Mouse (Mus musculus): Measurements from ENCODE around the gene Plekhs1. TPM values are rescaled to one million over a fixed set of nuclear protein-coding genes. Genes with fewer than 3 reads are reported as not detected.

The Plekhs1 gene
- polyA plus RNA-seq (2014; fragmentation: Illumina TruSeq; extraction: RNeasy Lipid Tissue Mini Kit (QIAGEN cat#74804); ENCODE audit: insufficient read depth, low read depth, low replicate concordance), result 0.15 TPM

GRCm38 (mm10) chr19:56461522-56462101, at the start of gene Plekhs1:
Gene Plekhs1 (plus strand): TSS chr19:56461640.

Other genes with a start within 250 kb of the Plekhs1 start
- gene Habp2, start 174.5 kb upstream of the Plekhs1 start, polyA plus RNA-seq (2014; fragmentation: Illumina TruSeq; extraction: RNeasy Lipid Tissue Mini Kit (QIAGEN cat#74804); ENCODE audit: insufficient read depth, low read depth, low replicate concordance), result not detected
- gene Nrap, start 71.6 kb upstream of the Plekhs1 start, polyA plus RNA-seq (2014; fragmentation: Illumina TruSeq; extraction: RNeasy Lipid Tissue Mini Kit (QIAGEN cat#74804); ENCODE audit: insufficient read depth, low read depth, low replicate concordance), result 0.87 TPM
- 14.2 TPM for gene Casp7, start 64.5 kb upstream of the Plekhs1 start, polyA plus RNA-seq (2014; fragmentation: Illumina TruSeq; extraction: RNeasy Lipid Tissue Mini Kit (QIAGEN cat#74804); ENCODE audit: insufficient read depth, low read depth, low replicate concordance)
- gene Dclre1a, start 86.6 kb downstream of the Plekhs1 start, polyA plus RNA-seq (2014; fragmentation: Illumina TruSeq; extraction: RNeasy Lipid Tissue Mini Kit (QIAGEN cat#74804); ENCODE audit: insufficient read depth, low read depth, low replicate concordance), result 4.0 TPM
- 16.5 TPM for gene Nhlrc2, start 86.6 kb downstream of the Plekhs1 start, polyA plus RNA-seq (2014; fragmentation: Illumina TruSeq; extraction: RNeasy Lipid Tissue Mini Kit (QIAGEN cat#74804); ENCODE audit: insufficient read depth, low read depth, low replicate concordance)